Mouse (Mus musculus): ENCODE measurements around the gene Sox12.

Sox12 gene

GRCm38 (mm10) chr2:152397680-152398435, at the start of gene Sox12:
TSS of gene Sox12 (minus strand) at chr2:152398063.
- DNase-seq (ENCODE audit: low read depth, low spot score): peak; percentile 95

GRCm38 (mm10) chr2:152447461-152447860, 49.6 kb upstream of the Sox12 start:
- no peak for DNase-seq (ENCODE audit: low read depth, low spot score)

GRCm38 (mm10) chr2:152446642-152447041, 48.8 kb upstream of the Sox12 start:
- no peak for DNase-seq (ENCODE audit: low read depth, low spot score)

GRCm38 (mm10) chr2:152443281-152443680, 45.4 kb upstream of the Sox12 start:
- DNase-seq (ENCODE audit: low read depth, low spot score): no peak

GRCm38 (mm10) chr2:152442322-152442721, 44.5 kb upstream of the Sox12 start:
- no peak for DNase-seq (ENCODE audit: low read depth, low spot score)

GRCm38 (mm10) chr2:152439833-152440232, 42.0 kb upstream of the Sox12 start:
- no peak for DNase-seq (ENCODE audit: low read depth, low spot score)

GRCm38 (mm10) chr2:152438963-152439362, 41.1 kb upstream of the Sox12 start:
- DNase-seq (ENCODE audit: low read depth, low spot score): no peak

- peak; percentile 85 for DNase-seq (ENCODE audit: low read depth, low spot score)
Observed at GRCm38 (mm10) chr2:152436983-152437860, 39.4 kb upstream of the Sox12 start.

GRCm38 (mm10) chr2:152436405-152436901, 38.6 kb upstream of the Sox12 start:
- DNase-seq (ENCODE audit: low read depth, low spot score): no peak

GRCm38 (mm10) chr2:152428481-152428880, 30.6 kb upstream of the Sox12 start:
- peak; percentile 51 for DNase-seq (ENCODE audit: low read depth, low spot score)

GRCm38 (mm10) chr2:152427493-152427892, 29.6 kb upstream of the Sox12 start:
- DNase-seq (ENCODE audit: low read depth, low spot score): peak; percentile 42

- no peak for DNase-seq (ENCODE audit: low read depth, low spot score)
Observed at GRCm38 (mm10) chr2:152415786-152416185, 17.9 kb upstream of the Sox12 start.

- DNase-seq (ENCODE audit: low read depth, low spot score): no peak
Observed at GRCm38 (mm10) chr2:152415287-152415686, 17.4 kb upstream of the Sox12 start, which contains the start of gene 6820408C15Rik. TSS of gene 6820408C15Rik (plus strand) at chr2:152415587.

- DNase-seq (ENCODE audit: low read depth, low spot score): peak; percentile 92
Observed at GRCm38 (mm10) chr2:152414591-152415165, 16.8 kb upstream of the Sox12 start, which contains the start of gene Zcchc3. TSS of gene Zcchc3 (minus strand) at chr2:152415027.

GRCm38 (mm10) chr2:152413765-152414584, 16.1 kb upstream of the Sox12 start:
- DNase-seq (ENCODE audit: low read depth, low spot score): peak; percentile 68

GRCm38 (mm10) chr2:152413158-152413764, 15.4 kb upstream of the Sox12 start:
- no peak for DNase-seq (ENCODE audit: low read depth, low spot score)

- DNase-seq (ENCODE audit: low read depth, low spot score): no peak
Observed at GRCm38 (mm10) chr2:152412526-152413157, 14.8 kb upstream of the Sox12 start.

- DNase-seq (ENCODE audit: low read depth, low spot score): no peak
Observed at GRCm38 (mm10) chr2:152411471-152411870, 13.6 kb upstream of the Sox12 start.

GRCm38 (mm10) chr2:152410971-152411371, 13.1 kb upstream of the Sox12 start:
- peak; percentile 88 for DNase-seq (ENCODE audit: low read depth, low spot score)

GRCm38 (mm10) chr2:152409781-152410180, 11.9 kb upstream of the Sox12 start:
- DNase-seq (ENCODE audit: low read depth, low spot score): no peak
